Mouse (Mus musculus) kidney, adult 18-20 months (tissue): ENCODE data around the gene Lipt1.
A peak's percentile ranks its signal among the peaks of the same experiment; 100 is the strongest.

Experiments
- DNase-seq: peaks from one replicate; pipeline ENCODE4 v3.0.0; 2021

The Lipt1 gene

GRCm38 (mm10) chr1:37871704-37872103 is at the start of gene Lipt1:
TSS of gene Lipt1 (plus strand) at chr1:37871738.
- DNase-seq, result no peak

- no peak for DNase-seq
These were observed 39.9 kb upstream of the Lipt1 start for GRCm38 (mm10) chr1:37831681-37832080.

- DNase-seq, result no peak
These were observed 24.7 kb upstream of the Lipt1 start for GRCm38 (mm10) chr1:37846878-37847277.

GRCm38 (mm10) chr1:37850696-37851095 is 20.8 kb upstream of the Lipt1 start:
- no peak for DNase-seq

GRCm38 (mm10) chr1:37864511-37865400 is 6.8 kb upstream of the Lipt1 start:
- DNase-seq, result peak; percentile 99

- DNase-seq, result no peak
These were observed 5.9 kb upstream of the Lipt1 start for GRCm38 (mm10) chr1:37865401-37866215.

- no peak for DNase-seq
These were observed 5.3 kb upstream of the Lipt1 start, which contains the start of gene Tsga10 for GRCm38 (mm10) chr1:37866286-37866685. TSS of gene Tsga10 (minus strand) at chr1:37866429.

- peak; percentile 67 for DNase-seq
These were observed 4.5 kb upstream of the Lipt1 start for GRCm38 (mm10) chr1:37867056-37867455.

- DNase-seq, result no peak
These were observed 3.7 kb upstream of the Lipt1 start for GRCm38 (mm10) chr1:37867684-37868322.

GRCm38 (mm10) chr1:37868640-37869039 is 2.9 kb upstream of the Lipt1 start:
- DNase-seq, result no peak

- DNase-seq, result no peak
These were observed 2.2 kb upstream of the Lipt1 start for GRCm38 (mm10) chr1:37869362-37869761.

GRCm38 (mm10) chr1:37872131-37873067 is 861 bp downstream of the Lipt1 start:
- peak; percentile 81 for DNase-seq

- no peak for DNase-seq
These were observed 1.6 kb downstream of the Lipt1 start for GRCm38 (mm10) chr1:37873157-37873556.

GRCm38 (mm10) chr1:37877736-37878460 is 6.4 kb downstream of the Lipt1 start:
- DNase-seq, result no peak

- DNase-seq, result no peak
These were observed 11.9 kb downstream of the Lipt1 start for GRCm38 (mm10) chr1:37883411-37883810.

GRCm38 (mm10) chr1:37884451-37884850 is 12.9 kb downstream of the Lipt1 start:
- DNase-seq, result no peak

GRCm38 (mm10) chr1:37889206-37889605 is 17.7 kb downstream of the Lipt1 start:
- no peak for DNase-seq

- peak; percentile 93 for DNase-seq
These were observed 18.6 kb downstream of the Lipt1 start, which contains the start of the genes Mitd1 and Mrpl30 for GRCm38 (mm10) chr1:37890025-37890652. TSS of gene Mitd1 (minus strand) at chr1:37890411. TSS of gene Mrpl30 (plus strand) at chr1:37890477.

GRCm38 (mm10) chr1:37891400-37891799 is 19.9 kb downstream of the Lipt1 start:
- DNase-seq, result peak; percentile 9

GRCm38 (mm10) chr1:37894606-37895005 is 23.1 kb downstream of the Lipt1 start:
- DNase-seq, result no peak

GRCm38 (mm10) chr1:37899816-37900215 is 28.3 kb downstream of the Lipt1 start:
- no peak for DNase-seq
